Comparison of ENCODE assay signal across 7 mouse cellular contexts in genomic region chr15:98880978-98881655, GRCm38 (mm10). TPM values are rescaled to one million over a fixed set of nuclear protein-coding genes. Genes with fewer than 3 reads are reported as not detected.
DNase-seq lines count a peak whose midpoint lies in the region; ATAC-seq lines count a peak whose summit lies in the region.

No protein-coding gene starts in this region.

- intact Hi-C loops in left cerebral cortex, postnatal 10 days (cut with DNase I) = no loop called here

- peak; percentile 95 to 96 for DNase-seq in adrenal gland, adult (ENCODE audit: inconsistent age in 2 of 2, low spot score in 1 of 2)
- DNase-seq in embryo, embryonic 10 days (ENCODE audit: low spot score) = peak; percentile 98
- peak; percentile 79 for DNase-seq in gastrocnemius, postnatal 10 days
- peak; percentile 89 to 94 for DNase-seq in left cerebral cortex, postnatal 10 days (ENCODE audit: extremely low spot score in 1 of 2, low spot score in 2 of 2)
- DNase-seq in right cerebral cortex, postnatal 25 days = peak; percentile 86

- peak; percentile 85 for ATAC-seq in inflammation-experienced regulatory T-cells, adult 6 months
- peak; percentile 95 for ATAC-seq in megakaryocyte-erythroid progenitor cell, adult 5-6 weeks (replicated peaks; ENCODE audit: low FRiP score, low TSS enrichment, poor library complexity, severe bottlenecking)

RNA-seq across cellular contexts. Expression of gene Kmt2d, which starts 10.1 kb away (rescaled TPM):
- total RNA-seq in gastrocnemius, postnatal 10 days (2021) = 10 to 100 TPM; 46.9 to 59.9 TPM
- 10 to 100 TPM; 18.7 to 36.4 (median 30.7) TPM for polyA plus RNA-seq in inflammation-experienced regulatory T-cells, adult 6 months (2017; shearing (Covaris generic))
- 10 to 100 TPM; 62.4 to 64.3 TPM for total RNA-seq in left cerebral cortex, postnatal 10 days (2021)
- 55.2 and 72.7 TPM in 2 replicates for total RNA-seq in megakaryocyte-erythroid progenitor cell, adult 5-6 weeks (2014; fragmentation: Nextera tagmentation)
- 27.5 and 31.8 TPM in 2 replicates for total RNA-seq in megakaryocyte-erythroid progenitor cell, adult 5-6 weeks (2017)

RNA-seq across cellular contexts. Expression of gene Rhebl1, which starts 13.2 kb away (rescaled TPM):
- total RNA-seq in gastrocnemius, postnatal 10 days (2021) = 1 to 10 TPM; 2.1 to 2.7 TPM
- polyA plus RNA-seq in inflammation-experienced regulatory T-cells, adult 6 months (2017; shearing (Covaris generic)) = 10 to 100 TPM in 2 of 3 experiments, 1 to 10 TPM in 1; 9.5 to 13.0 (median 10.8) TPM
- total RNA-seq in left cerebral cortex, postnatal 10 days (2021) = 10 to 100 TPM; 11.2 to 14.1 TPM
- 17.4 and 25.2 TPM in 2 replicates for total RNA-seq in megakaryocyte-erythroid progenitor cell, adult 5-6 weeks (2014; fragmentation: Nextera tagmentation)
- total RNA-seq in megakaryocyte-erythroid progenitor cell, adult 5-6 weeks (2017) = 4.3 and 9.4 TPM in 2 replicates

RNA-seq across cellular contexts. Expression of gene Dhh, which starts 17.2 kb away (rescaled TPM):
- 1 to 10 TPM; 3.6 to 4.0 TPM for total RNA-seq in gastrocnemius, postnatal 10 days (2021)
- polyA plus RNA-seq in inflammation-experienced regulatory T-cells, adult 6 months (2017; shearing (Covaris generic)) = under 1 TPM in 1 of 3 experiments, not detected in 2; 0.09 TPM
- under 1 TPM; 0.16 to 0.47 TPM for total RNA-seq in left cerebral cortex, postnatal 10 days (2021)
- total RNA-seq in megakaryocyte-erythroid progenitor cell, adult 5-6 weeks (2014; fragmentation: Nextera tagmentation) = not detected in 2 replicates
- total RNA-seq in megakaryocyte-erythroid progenitor cell, adult 5-6 weeks (2017) = not detected in 2 replicates

RNA-seq across cellular contexts. Expression of gene Lmbr1l, which starts 36.9 kb away (rescaled TPM):
- total RNA-seq in gastrocnemius, postnatal 10 days (2021) = 1 to 10 TPM; 8.1 to 9.9 TPM
- 10 to 100 TPM; 17.3 to 46.9 (median 39.3) TPM for polyA plus RNA-seq in inflammation-experienced regulatory T-cells, adult 6 months (2017; shearing (Covaris generic))
- total RNA-seq in left cerebral cortex, postnatal 10 days (2021) = 10 to 100 TPM; 15.4 to 21.6 TPM
- total RNA-seq in megakaryocyte-erythroid progenitor cell, adult 5-6 weeks (2014; fragmentation: Nextera tagmentation) = 8.7 and 14.5 TPM in 2 replicates
- 5.7 and 12.0 TPM in 2 replicates for total RNA-seq in megakaryocyte-erythroid progenitor cell, adult 5-6 weeks (2017)

RNA-seq across cellular contexts. Expression of gene Prkag1, which starts 49.8 kb away (rescaled TPM):
- 10 to 100 TPM; 35.8 to 36.6 TPM for total RNA-seq in gastrocnemius, postnatal 10 days (2021)
- 100 to 1,000 TPM; 119 to 137 (median 129) TPM for polyA plus RNA-seq in inflammation-experienced regulatory T-cells, adult 6 months (2017; shearing (Covaris generic))
- 10 to 100 TPM; 41.7 to 44.6 TPM for total RNA-seq in left cerebral cortex, postnatal 10 days (2021)
- total RNA-seq in megakaryocyte-erythroid progenitor cell, adult 5-6 weeks (2014; fragmentation: Nextera tagmentation) = 61.3 and 121 TPM in 2 replicates
- 120 and 143 TPM in 2 replicates for total RNA-seq in megakaryocyte-erythroid progenitor cell, adult 5-6 weeks (2017)

Comparison
In these comparisons a context has a peak if more than half of its experiments do, and no peak if none do; other contexts are left out.
1. Peak in every context shown above with its lines: DNase-seq and ATAC-seq.